Mouse (Mus musculus): Measurements from ENCODE around the gene Zfyve19. TPM values are rescaled to one million over a fixed set of nuclear protein-coding genes. Genes with fewer than 3 reads are reported as not detected.

The Zfyve19 gene
- total RNA-seq, 1 experiment: 19.8 TPM

DNA sequence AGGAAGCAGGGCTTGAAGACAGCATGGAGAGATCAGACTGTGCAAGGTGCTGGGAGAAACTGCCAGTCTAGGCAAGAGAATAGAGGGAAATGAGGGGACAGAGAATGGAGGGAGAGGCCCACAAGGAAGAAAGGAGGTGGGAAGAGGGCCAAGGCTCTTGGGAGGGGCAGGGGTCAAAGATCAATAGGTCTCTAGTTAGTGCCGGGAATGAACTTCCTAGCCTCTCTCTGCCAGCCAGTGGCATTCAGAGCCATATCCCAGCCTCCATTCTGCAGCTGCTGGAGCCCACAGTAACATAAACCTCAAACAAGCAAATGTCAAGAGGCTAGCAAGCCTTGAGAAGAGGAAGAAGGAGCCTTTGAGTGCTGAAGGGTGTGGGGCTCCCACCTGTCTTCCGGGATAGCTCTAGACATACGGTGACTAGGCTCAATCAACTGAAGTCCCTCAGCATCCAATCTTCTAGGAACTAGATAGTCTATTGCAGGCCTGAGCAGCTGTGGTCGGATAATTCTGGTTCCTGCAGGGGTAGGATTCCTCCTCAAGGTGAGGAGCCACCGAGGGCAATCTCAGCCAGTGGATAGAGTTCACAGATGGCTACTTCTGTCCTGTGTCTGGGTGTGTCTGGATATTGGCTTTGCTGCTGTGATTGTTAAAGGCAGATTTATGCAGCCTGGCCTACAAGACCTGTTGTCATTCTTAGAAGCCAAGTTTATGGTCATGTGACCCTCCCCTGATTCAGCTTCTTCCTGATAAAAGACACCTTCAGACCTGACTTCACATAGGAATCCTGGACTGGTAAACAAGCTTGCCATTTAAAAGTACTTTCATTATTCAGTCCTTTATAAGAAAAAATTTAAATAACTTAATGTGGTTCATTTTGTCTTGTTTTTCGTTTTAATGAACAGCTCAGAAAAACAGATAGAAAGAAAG lies 21.6 kb downstream of the Zfyve19 start, which contains the start of gene Ppp1r14d:
Gene Ppp1r14d, minus strand, starts transcription at position 132 of the 930 bp plus-strand sequence.
- no peak within 1 kb of the TSS for H3K9ac ChIP-seq (ENCODE audit: insufficient read depth, low read depth, low read length, poor library complexity, severe bottlenecking)
- no peak within 1 kb of the TSS for H3K27ac ChIP-seq (ENCODE audit: insufficient read depth, low read depth, low read length, poor library complexity, severe bottlenecking)
- H3K36me3 ChIP-seq (ENCODE audit: control insufficient read depth, insufficient read depth, low read length, poor library complexity, severe bottlenecking): no peaks in the 10 kb centered on the region
- TF ChIP-seq CHD2 (IDR thresholded peaks at IDR 0.05; ENCODE audit: low read depth, low read length): no peak
- no peak for DNase-seq (ENCODE audit: low read depth, low spot score)
- H3K9me3 ChIP-seq (ENCODE audit: control insufficient read depth, insufficient read depth, low read depth, low read length): no peaks in the 10 kb centered on the region
- peaks cover 0 to 3% of the 10 kb centered on the region in 2 experiments; a peak in 3 of 4 replicates for H3K4me1 ChIP-seq (ENCODE audit: control insufficient read depth in 2 of 2, insufficient read depth in 2 of 2, low read length in 2 of 2, poor library complexity in 1 of 2)
- H3K4me3 ChIP-seq (ENCODE audit: insufficient read depth in 1 of 2, low read depth in 1 of 2, low read length in 2 of 2, poor library complexity in 1 of 2, severe bottlenecking in 1 of 2): peak within 1 kb of the TSS in 1 of 2 experiments; percentile 36; a peak in 1 of 4 replicates
- in situ Hi-C loops (cut with MboI; ENCODE audit: low sequenced_read_pairs in 2 of 2, unreplicated experiment in 2 of 2): no loop called here

DNA sequence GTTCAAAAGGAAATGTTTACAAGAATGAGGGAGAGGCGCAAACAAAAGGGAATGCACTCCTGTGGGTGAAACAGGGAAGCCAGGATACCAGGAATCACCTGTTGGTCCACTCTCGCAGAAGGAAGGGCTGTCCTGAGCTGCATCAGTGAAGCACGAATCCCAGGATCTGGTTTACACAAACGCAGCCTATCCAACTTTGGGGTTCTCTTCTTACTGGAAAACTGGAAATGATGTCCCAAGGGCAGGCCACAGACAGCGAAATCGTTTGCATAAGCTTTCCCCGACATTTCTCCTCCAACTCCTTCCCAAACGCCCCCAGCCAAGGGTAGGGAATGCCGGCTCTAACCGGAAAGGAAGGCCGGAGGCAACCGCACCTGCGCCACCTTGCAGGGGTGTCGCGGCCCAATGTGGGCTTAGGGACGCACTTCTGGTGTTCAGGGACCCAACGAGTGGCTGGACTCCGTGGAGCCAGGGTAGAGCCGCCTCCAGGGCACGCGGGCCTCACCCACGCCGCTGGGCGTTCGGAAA lies 28.3 kb downstream of the Zfyve19 start:
- Histone ChIP-seq H3K9ac (ENCODE audit: insufficient read depth, low read depth, low read length, poor library complexity, severe bottlenecking) (peak overlapping the region; percentile 81), H3K4me1 (ENCODE audit: control insufficient read depth in 2 of 2, insufficient read depth in 2 of 2, low read length in 2 of 2, poor library complexity in 1 of 2) (peaks cover 4 to 20% of the 10 kb centered on the region in 2 experiments), H3K9me3 (ENCODE audit: control insufficient read depth, insufficient read depth, low read depth, low read length) (no peaks in the 10 kb centered on the region), H3K27ac (ENCODE audit: insufficient read depth, low read depth, low read length, poor library complexity, severe bottlenecking) (peak overlapping the region; percentile 70), H3K4me3 (ENCODE audit: insufficient read depth in 1 of 2, low read depth in 1 of 2, low read length in 2 of 2, poor library complexity in 1 of 2, severe bottlenecking in 1 of 2) (peak overlapping the region; percentile 73 to 89), H3K36me3 (ENCODE audit: control insufficient read depth, insufficient read depth, low read length, poor library complexity, severe bottlenecking) (peaks cover 11% of the 10 kb centered on the region; the same call in 1 of the 2 replicates)
- peak; percentile 64 for DNase-seq (ENCODE audit: low read depth, low spot score)
- in situ Hi-C loops (cut with MboI; ENCODE audit: low sequenced_read_pairs in 2 of 2, unreplicated experiment in 2 of 2): no loop called here
- no peak for TF ChIP-seq HCFC1 (IDR thresholded peaks at IDR 0.05; ENCODE audit: borderline replicate concordance, insufficient read depth, low read length)
- no peak for TF ChIP-seq MAFK (IDR thresholded peaks at IDR 0.05; ENCODE audit: insufficient read depth, low read depth, low read length)
- no peak for TF ChIP-seq ZNF384 (IDR thresholded peaks at IDR 0.05; ENCODE audit: low read depth, low read length)
- no peak for TF ChIP-seq CHD2 (IDR thresholded peaks at IDR 0.05; ENCODE audit: low read depth, low read length)
- no peak for TF ChIP-seq ZC3H11A (IDR thresholded peaks at IDR 0.05; ENCODE audit: borderline replicate concordance, low read depth, low read length)

DNA sequence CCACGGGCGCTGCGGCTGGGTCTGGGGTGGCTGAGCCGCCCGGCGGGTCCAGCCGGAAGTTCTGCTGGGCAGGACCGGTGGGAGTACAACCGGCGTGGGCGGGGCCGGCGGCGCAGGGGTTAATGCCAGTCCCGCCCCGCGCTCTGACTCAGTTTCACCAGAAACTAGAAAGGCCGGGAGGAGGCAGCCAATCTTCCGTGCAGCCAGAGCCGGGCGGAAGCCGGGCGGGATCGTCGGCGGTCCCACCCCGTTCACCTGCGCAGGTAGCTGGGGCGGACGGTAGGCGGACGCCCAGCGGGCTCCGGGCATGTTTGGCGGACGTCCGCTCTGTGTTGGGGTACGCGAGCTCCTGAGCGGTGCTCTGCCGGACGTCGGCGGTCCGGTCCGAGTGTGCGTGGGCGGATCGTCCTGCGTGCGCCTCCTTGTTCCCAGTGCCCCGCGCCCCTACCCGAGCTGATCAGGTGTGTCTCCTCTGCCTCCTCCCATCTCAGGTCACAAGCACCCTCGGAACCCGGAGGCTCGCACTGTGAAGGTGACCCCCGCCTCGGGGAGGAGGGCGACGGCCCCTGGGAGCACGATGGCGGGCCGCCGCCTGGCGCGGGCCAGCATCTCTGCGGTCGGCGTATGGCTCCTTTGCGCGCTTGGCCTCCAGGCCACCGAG lies 28.9 kb downstream of the Zfyve19 start, which contains the start of gene Spint1:
Gene Spint1, plus strand, starts transcription at position 153 of the 661 bp plus-strand sequence.
- Histone ChIP-seq H3K4me3 (ENCODE audit: insufficient read depth in 1 of 2, low read depth in 1 of 2, low read length in 2 of 2, poor library complexity in 1 of 2, severe bottlenecking in 1 of 2) (peak within 1 kb of the TSS; percentile 73 to 89), H3K27ac (ENCODE audit: insufficient read depth, low read depth, low read length, poor library complexity, severe bottlenecking) (peak within 1 kb of the TSS; percentile 70)
- DNase-seq (ENCODE audit: low read depth, low spot score): peak; percentile 41

DNA sequence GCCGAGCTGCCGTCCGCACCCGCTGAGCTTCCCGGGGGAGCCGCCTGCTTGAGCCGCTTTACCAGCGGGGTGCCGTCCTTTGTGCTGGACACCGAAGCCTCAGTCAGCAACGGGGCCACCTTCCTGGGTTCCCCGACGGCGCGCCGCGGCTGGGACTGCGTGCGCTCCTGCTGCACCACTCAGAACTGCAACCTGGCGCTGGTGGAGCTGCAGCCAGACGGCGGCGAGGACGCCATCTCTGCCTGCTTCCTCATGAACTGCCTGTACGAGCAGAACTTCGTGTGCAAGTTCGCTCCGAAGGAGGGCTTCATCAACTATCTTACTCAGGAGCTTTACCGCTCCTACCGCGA lies 29.4 kb downstream of the Zfyve19 start:
- in situ Hi-C loops (cut with MboI; ENCODE audit: low sequenced_read_pairs in 2 of 2, unreplicated experiment in 2 of 2): no loop called here
- peaks cover 12% of the 10 kb centered on the region; the same call in 1 of the 2 replicates for H3K36me3 ChIP-seq (ENCODE audit: control insufficient read depth, insufficient read depth, low read length, poor library complexity, severe bottlenecking)
- DNase-seq (ENCODE audit: low read depth, low spot score): no peak
- H3K9me3 ChIP-seq (ENCODE audit: control insufficient read depth, insufficient read depth, low read depth, low read length): no peaks in the 10 kb centered on the region
- H3K27ac ChIP-seq (ENCODE audit: insufficient read depth, low read depth, low read length, poor library complexity, severe bottlenecking): peak overlapping the region; percentile 68
- H3K4me1 ChIP-seq (ENCODE audit: control insufficient read depth in 2 of 2, insufficient read depth in 2 of 2, low read length in 2 of 2, poor library complexity in 1 of 2): peaks cover 7 to 23% of the 10 kb centered on the region in 2 experiments
- no peak for TF ChIP-seq CHD2 (IDR thresholded peaks at IDR 0.05; ENCODE audit: low read depth, low read length)
- TF ChIP-seq ZNF384 (IDR thresholded peaks at IDR 0.05; ENCODE audit: low read depth, low read length): no peak
- TF ChIP-seq MAFK (IDR thresholded peaks at IDR 0.05; ENCODE audit: insufficient read depth, low read depth, low read length): no peak
- no peak for TF ChIP-seq HCFC1 (IDR thresholded peaks at IDR 0.05; ENCODE audit: borderline replicate concordance, insufficient read depth, low read length)
- no peak for TF ChIP-seq ZC3H11A (IDR thresholded peaks at IDR 0.05; ENCODE audit: borderline replicate concordance, low read depth, low read length)
- peak overlapping the region; percentile 73 to 89 for H3K4me3 ChIP-seq (ENCODE audit: insufficient read depth in 1 of 2, low read depth in 1 of 2, low read length in 2 of 2, poor library complexity in 1 of 2, severe bottlenecking in 1 of 2)
- H3K9ac ChIP-seq (ENCODE audit: insufficient read depth, low read depth, low read length, poor library complexity, severe bottlenecking): peak overlapping the region; percentile 81

More for the DNA sequence above, 28.9 kb downstream of the Zfyve19 start, which contains the start of gene Spint1:
- in situ Hi-C loops (cut with MboI; ENCODE audit: low sequenced_read_pairs in 2 of 2, unreplicated experiment in 2 of 2): no loop called here
- H3K9me3 ChIP-seq (ENCODE audit: control insufficient read depth, insufficient read depth, low read depth, low read length): no peaks in the 10 kb centered on the region
- H3K36me3 ChIP-seq (ENCODE audit: control insufficient read depth, insufficient read depth, low read length, poor library complexity, severe bottlenecking): peaks cover 12% of the 10 kb centered on the region; the same call in 1 of the 2 replicates
- peaks cover 4 to 21% of the 10 kb centered on the region in 2 experiments for H3K4me1 ChIP-seq (ENCODE audit: control insufficient read depth in 2 of 2, insufficient read depth in 2 of 2, low read length in 2 of 2, poor library complexity in 1 of 2)
- TF ChIP-seq HCFC1 (IDR thresholded peaks at IDR 0.05; ENCODE audit: borderline replicate concordance, insufficient read depth, low read length) (peak; percentile 42; the same call in 1 of the 2 replicates), CHD2 (IDR thresholded peaks at IDR 0.05; ENCODE audit: low read depth, low read length) (no peak), MAFK (IDR thresholded peaks at IDR 0.05; ENCODE audit: insufficient read depth, low read depth, low read length) (no peak), ZC3H11A (IDR thresholded peaks at IDR 0.05; ENCODE audit: borderline replicate concordance, low read depth, low read length) (no peak)
- H3K9ac ChIP-seq (ENCODE audit: insufficient read depth, low read depth, low read length, poor library complexity, severe bottlenecking): peak within 1 kb of the TSS; percentile 81
